Mouse (Mus musculus) heart, embryonic 16.5 days (tissue): ENCODE measurements at regions not wholly inside any gene's neighbourhood (a gene's known extent, or its start where the extent isn't known, plus 50 kb on each side); places are given as distances from the start of the nearest gene placed in this dataset.

Experiments
- ATAC-seq: fragments of 200-750 bp; cut with Nextera tagmentation; replicated peaks from 2 replicates; pipeline ENCODE4 v1.8.0; 2017; ENCODE audit warnings: moderate number of reproducible peaks; ENCODE audit not compliant: insufficient read depth, low FRiP score; ENCODE audit errors: extremely low read depth
- H3K27ac ChIP-seq: fragments of 300-500 bp; sonication (generic); 2 replicates; pipeline ENCODE4 v1.5.1; 2014; ENCODE audit warnings: mild to moderate bottlenecking, low read length, control low read depth, moderate library complexity
- H3K27me3 ChIP-seq: fragments of 300-500 bp; sonication (generic); 2 replicates; pipeline ENCODE4 v1.6.1; 2014; ENCODE audit warnings: low read length, mixed read lengths; ENCODE audit not compliant: control insufficient read depth, insufficient read depth
- H3K36me3 ChIP-seq: fragments of 300-500 bp; sonication (generic); 2 replicates; pipeline ENCODE4 v1.6.1; 2014; ENCODE audit not compliant: control insufficient read depth, insufficient read depth
- H3K4me1 ChIP-seq: fragments of 300-500 bp; sonication (generic); 2 replicates; pipeline ENCODE4 v1.6.1; 2014; ENCODE audit warnings: low read length, mixed read lengths; ENCODE audit not compliant: control insufficient read depth, insufficient read depth
- H3K4me2 ChIP-seq: fragments of 300-500 bp; sonication (generic); 2 replicates; pipeline ENCODE4 v1.6.1; 2014; ENCODE audit warnings: low read depth, mild to moderate bottlenecking, control low read depth, low read length
- H3K4me3 ChIP-seq: fragments of 300-500 bp; sonication (generic); 2 replicates; pipeline ENCODE4 v1.5.1; 2014; ENCODE audit warnings: mild to moderate bottlenecking, control low read depth, low read length
- H3K9ac ChIP-seq: fragments of 300-500 bp; sonication (generic); 2 replicates; pipeline ENCODE4 v1.6.1; 2014; ENCODE audit warnings: low read length, control low read depth
- H3K9me3 ChIP-seq: fragments of 300-500 bp; sonication (generic); replicated peaks from 2 replicates; pipeline ENCODE4 v1.6.1; 2016; ENCODE audit warnings: low read length; ENCODE audit not compliant: control insufficient read depth
- WGBS: fragments of 180-500 bp; shearing (Covaris S2); extraction: QIAGEN DNeasy Blood & Tissue Kit; methylation state at CpG from one replicate; pipeline ENCODE4 v1.1.7; 2014; 5-methylcytosine and 5-hydroxymethylcytosine counted together

DNA sequence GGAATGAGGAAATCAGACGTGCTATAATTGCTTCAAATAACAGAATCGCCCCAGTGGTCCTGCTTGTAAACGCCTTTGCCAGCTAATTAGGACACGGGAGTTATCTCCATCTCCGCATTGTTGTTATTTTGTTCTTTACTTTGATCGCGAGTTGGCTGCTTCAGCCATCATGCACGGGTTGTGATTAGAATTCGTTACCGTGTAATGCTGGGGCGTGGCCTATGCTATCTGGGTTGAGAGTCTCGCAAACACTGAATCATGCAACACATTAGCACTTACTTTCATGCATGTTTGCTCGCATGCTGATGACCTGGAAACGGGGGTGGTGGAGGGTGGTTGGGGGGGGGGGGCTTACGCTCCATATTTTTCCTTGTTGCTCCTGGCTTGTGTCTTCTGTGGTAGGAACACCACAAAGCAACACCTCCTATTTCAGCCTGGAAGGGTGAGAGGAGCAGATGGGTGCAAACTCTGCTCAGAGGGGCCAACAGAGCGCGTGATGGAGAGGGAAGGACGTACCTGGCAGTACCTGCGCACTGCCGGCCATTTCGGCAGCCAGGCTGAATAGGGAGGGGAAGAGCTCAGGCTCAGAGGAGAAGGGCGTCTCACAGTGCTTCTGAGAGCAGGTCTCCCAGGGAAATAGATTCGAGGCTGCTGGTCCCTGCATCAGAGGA is 260.1 kb downstream of the Cd83 start:
- Histone ChIP-seq H3K4me3 (no peak overlapping the region), H3K4me1 (peaks cover 13% of the 10 kb centered on the region), H3K27ac (no peak overlapping the region), H3K9ac (no peak overlapping the region), H3K27me3 (no peaks in the 10 kb centered on the region), H3K4me2 (no peak overlapping the region), H3K9me3 (no peaks in the 10 kb centered on the region), H3K36me3 (no peaks in the 10 kb centered on the region)
- 84% methylated on average over 23 of the region's 23 CpGs for WGBS
- no peak for ATAC-seq

DNA sequence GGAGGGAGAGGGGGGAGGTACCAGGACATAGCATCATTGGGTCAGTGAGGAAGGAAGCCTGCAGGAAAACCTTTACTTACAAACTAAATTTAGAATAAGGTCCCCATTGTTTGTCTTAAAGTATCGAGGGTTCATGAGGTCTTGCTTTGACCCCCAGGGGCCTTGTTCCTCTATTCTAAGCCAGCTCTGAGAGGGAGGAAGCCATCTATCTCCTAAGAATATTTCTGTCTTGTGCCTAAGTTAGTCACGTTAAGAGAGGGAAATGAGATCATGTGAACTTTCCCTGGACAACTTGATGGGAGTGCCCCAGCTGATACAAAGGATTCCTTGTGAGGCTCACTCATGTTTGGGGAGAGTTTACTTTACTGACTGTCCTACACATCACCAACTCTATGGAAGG is 261.9 kb downstream of the Cd83 start:
- peak; percentile 81 for ATAC-seq
- H3K9me3 ChIP-seq: no peaks in the 10 kb centered on the region
- H3K9ac ChIP-seq: no peak overlapping the region
- no peaks in the 10 kb centered on the region for H3K36me3 ChIP-seq
- no peak overlapping the region for H3K4me2 ChIP-seq
- H3K4me1 ChIP-seq: peaks cover 12% of the 10 kb centered on the region; the same call in 1 of the 2 replicates
- H3K27me3 ChIP-seq: no peaks in the 10 kb centered on the region
- no peak overlapping the region for H3K4me3 ChIP-seq
- WGBS: 28% methylated on average over 2 of the region's 2 CpGs
- peak overlapping the region; percentile 62 for H3K27ac ChIP-seq

DNA sequence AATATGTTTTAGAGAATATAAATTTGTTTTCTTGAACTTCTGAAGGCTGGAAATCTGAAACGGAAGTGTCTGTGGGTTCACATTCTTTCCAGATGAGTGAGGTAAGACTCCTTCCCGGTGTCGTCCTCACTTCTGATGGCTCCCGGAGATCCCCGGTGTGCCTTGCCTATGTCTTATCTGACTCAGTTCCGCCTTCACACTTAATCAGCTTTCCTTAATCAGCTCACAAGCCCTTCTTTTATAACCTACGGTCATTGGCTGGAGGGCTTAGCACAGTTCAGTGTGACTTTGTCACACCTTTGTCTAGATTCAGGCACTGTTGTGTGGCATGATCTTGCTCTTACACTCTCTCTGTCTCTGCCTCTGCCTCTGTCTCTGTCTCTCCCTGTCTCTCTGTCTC is 269.6 kb downstream of the Cd83 start:
- no peak overlapping the region; the same call in 1 of the 2 replicates for H3K27ac ChIP-seq
- no peaks in the 10 kb centered on the region for H3K9me3 ChIP-seq
- H3K9ac ChIP-seq: no peak overlapping the region
- H3K4me3 ChIP-seq: no peak overlapping the region
- peaks cover 35% of the 10 kb centered on the region for H3K4me1 ChIP-seq
- ATAC-seq: no peak
- no peak overlapping the region for H3K4me2 ChIP-seq
- H3K27me3 ChIP-seq: no peaks in the 10 kb centered on the region
- no peaks in the 10 kb centered on the region for H3K36me3 ChIP-seq
- 58% methylated on average over 7 of the region's 7 CpGs for WGBS

DNA sequence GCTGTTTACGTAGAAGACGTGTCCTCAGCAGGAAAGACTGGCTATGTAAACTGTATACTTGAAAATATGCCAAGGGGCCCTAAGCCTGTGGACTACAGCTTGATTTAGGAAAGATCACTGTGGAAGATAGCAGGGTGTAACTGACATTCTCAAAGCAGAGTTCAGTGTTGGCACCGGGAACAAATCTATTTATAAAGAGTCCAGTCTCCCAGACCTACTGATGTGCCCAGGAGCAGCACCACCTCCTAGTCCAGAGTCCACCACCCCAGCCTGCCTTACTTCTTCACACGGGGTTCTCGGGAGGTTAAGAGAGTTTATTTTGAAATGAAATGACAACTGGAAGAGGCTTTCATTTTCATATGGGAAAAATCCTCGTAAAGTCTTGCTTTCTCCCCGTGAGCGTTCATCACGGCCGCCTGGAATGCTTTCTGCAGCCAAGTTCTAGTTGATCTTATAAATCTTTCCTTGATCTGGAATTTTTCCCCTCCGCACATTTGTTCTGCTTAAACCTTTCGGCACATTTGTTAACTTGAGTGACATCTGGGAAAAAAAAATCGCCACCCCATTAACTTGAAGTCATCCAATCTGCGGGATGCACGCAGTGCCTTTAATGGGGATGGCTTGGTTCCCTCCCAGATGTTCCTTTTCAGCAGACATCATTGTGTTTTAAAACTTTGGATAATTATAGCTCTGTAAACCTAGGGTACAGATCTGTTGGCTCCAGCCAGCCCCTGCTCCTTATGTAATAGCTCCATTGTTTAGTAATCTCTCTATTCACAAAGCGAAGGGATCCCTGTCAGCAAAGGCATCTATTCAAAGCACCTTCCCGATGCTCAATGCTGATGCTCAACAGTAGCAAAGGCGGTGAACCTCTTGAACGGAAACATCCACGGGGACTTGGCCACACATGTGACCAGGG is 271.3 kb downstream of the Cd83 start:
- H3K36me3 ChIP-seq: no peaks in the 10 kb centered on the region
- 42% methylated on average over 20 of the region's 20 CpGs for WGBS
- peak overlapping the region; percentile 51 for H3K9ac ChIP-seq
- no peaks in the 10 kb centered on the region for H3K9me3 ChIP-seq
- peak; percentile 73 for ATAC-seq
- peak overlapping the region; percentile 48 for H3K4me2 ChIP-seq
- H3K27ac ChIP-seq: peak overlapping the region; percentile 72
- H3K4me1 ChIP-seq: peaks cover 43% of the 10 kb centered on the region
- H3K4me3 ChIP-seq: no peak overlapping the region
- H3K27me3 ChIP-seq: no peaks in the 10 kb centered on the region

DNA sequence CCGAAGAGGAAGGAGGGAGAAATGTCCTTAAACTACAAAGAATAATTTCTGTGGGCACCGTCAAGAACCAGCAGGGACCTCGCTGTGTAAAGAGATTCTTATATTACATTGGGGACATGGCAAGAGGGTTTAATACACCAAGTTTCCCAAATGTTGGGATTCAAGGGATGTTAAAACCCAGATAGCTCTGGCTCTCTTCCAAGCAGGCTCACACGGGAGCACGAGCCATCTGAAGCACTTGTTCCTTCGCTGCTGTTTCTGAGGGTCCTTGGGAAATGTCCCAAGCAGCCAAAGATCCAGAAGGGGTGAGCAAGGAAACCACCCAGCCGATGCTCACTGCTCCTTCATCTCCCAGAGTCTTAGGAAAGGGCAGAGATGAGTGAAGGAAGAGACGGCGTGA is 272.1 kb downstream of the Cd83 start:
- Histone ChIP-seq H3K4me1 (peaks cover 45% of the 10 kb centered on the region), H3K36me3 (no peaks in the 10 kb centered on the region), H3K27me3 (no peaks in the 10 kb centered on the region), H3K27ac (peak overlapping the region; percentile 37; the same call in 1 of the 2 replicates), H3K9me3 (no peaks in the 10 kb centered on the region), H3K4me2 (no peak overlapping the region), H3K4me3 (no peak overlapping the region), H3K9ac (no peak overlapping the region)
- 66% methylated on average over 9 of the region's 9 CpGs for WGBS
- no peak for ATAC-seq

DNA sequence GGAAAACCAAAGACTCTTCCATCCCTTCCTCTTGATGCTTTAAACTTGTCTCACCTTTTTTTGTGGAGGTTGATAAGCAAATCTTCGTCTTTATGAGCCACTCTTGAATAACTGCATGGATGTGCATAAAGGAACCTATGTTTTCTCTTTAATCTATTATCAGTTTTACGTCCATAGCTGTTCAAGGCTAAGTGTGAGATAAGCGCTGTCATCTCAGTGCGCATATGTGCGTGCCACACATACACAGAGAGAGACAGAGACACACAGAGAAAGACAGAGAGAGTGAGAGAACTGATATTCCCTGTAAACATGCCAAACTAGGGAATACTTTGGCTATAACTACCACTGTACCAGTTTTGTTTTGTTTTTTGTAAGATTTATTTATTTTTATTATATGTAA is 273.0 kb downstream of the Cd83 start:
- Histone ChIP-seq H3K36me3 (no peaks in the 10 kb centered on the region), H3K4me2 (no peak overlapping the region), H3K9ac (no peak overlapping the region), H3K9me3 (no peaks in the 10 kb centered on the region), H3K4me3 (no peak overlapping the region), H3K27me3 (no peaks in the 10 kb centered on the region), H3K27ac (peak overlapping the region; percentile 32), H3K4me1 (peaks cover 53% of the 10 kb centered on the region)
- WGBS: 74% methylated on average over 5 of the region's 5 CpGs
- ATAC-seq: no peak

DNA sequence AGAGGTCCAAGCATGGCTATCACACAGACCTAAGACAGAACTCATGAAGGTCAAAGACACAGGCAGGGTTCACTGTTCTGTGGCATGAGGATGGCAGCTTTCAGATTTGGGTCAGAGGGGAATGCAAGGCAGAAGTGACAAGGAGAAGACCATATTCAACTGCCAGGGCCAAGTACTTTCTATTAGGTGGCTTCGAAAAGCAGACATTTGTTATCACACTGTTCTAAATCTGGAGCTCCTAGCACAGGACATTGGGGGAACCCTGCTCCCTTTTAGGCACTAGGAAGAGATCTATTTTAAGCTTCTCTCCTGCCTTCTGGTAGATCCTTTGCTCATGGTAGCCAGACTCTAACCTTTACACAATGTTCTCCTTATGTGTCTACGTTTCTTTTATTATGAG is 273.7 kb downstream of the Cd83 start:
- no peaks in the 10 kb centered on the region for H3K9me3 ChIP-seq
- no peak overlapping the region for H3K4me3 ChIP-seq
- peak; percentile 46 for ATAC-seq
- no peaks in the 10 kb centered on the region for H3K36me3 ChIP-seq
- H3K27ac ChIP-seq: peak overlapping the region; percentile 91
- H3K9ac ChIP-seq: no peak overlapping the region
- no peaks in the 10 kb centered on the region for H3K27me3 ChIP-seq
- no peak overlapping the region for H3K4me2 ChIP-seq
- H3K4me1 ChIP-seq: peaks cover 58% of the 10 kb centered on the region
- 48% methylated on average over 2 of the region's 2 CpGs for WGBS

DNA sequence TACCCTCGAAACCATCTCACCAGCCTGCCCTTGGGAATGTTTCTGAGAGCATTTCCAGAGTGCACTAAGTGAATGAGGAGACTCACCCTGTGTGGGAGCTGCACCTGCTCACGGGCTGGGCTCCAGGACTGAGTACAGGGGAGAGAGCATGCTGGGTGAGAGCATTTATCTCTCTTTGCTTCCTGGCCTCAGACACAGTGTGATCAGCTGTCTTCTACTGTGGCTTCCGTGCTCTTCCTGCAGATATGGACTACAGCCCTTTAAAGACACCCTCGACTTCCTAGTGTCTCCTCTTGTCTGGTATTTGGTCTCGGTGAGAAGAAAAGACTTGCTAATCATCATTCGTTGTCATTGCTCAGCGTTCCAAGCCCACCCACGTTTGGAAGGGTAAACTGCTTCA is 274.9 kb downstream of the Cd83 start:
- no peak overlapping the region for H3K4me3 ChIP-seq
- peak; percentile 55; the same call in 1 of the 2 replicates for ATAC-seq
- peak overlapping the region; percentile 91 for H3K27ac ChIP-seq
- H3K4me2 ChIP-seq: no peak overlapping the region
- 26% methylated on average over 8 of the region's 8 CpGs for WGBS
- H3K9me3 ChIP-seq: no peaks in the 10 kb centered on the region
- peaks cover 68% of the 10 kb centered on the region for H3K4me1 ChIP-seq
- H3K27me3 ChIP-seq: no peaks in the 10 kb centered on the region
- no peaks in the 10 kb centered on the region for H3K36me3 ChIP-seq
- no peak overlapping the region for H3K9ac ChIP-seq

DNA sequence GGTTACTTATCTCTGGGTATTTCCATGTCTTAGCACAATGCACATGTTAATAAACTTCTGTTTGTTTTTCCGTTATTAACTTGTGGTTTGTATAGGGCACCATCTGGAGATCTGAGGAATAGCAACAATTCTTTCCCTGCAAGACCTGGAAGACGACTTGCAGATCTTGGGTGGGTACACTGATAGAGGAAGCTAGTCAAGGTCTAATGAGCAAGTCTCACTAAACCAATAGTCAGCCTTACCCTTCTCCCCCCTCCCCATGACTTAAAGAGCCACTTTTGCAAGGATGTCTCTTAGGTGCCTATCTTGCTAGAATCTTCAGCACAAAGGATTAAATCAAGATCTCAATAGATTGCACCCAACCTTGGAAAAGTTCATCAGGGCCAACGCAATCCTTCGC is 276.7 kb downstream of the Cd83 start:
- H3K4me1 ChIP-seq: peaks cover 70% of the 10 kb centered on the region

More for the DNA sequence above, 276.7 kb downstream of the Cd83 start:
- no peaks in the 10 kb centered on the region for H3K27me3 ChIP-seq
- H3K9ac ChIP-seq: no peak overlapping the region
- no peak overlapping the region for H3K27ac ChIP-seq
- WGBS: 87% methylated on average over 4 of the region's 4 CpGs
- no peak for ATAC-seq
- no peak overlapping the region for H3K4me3 ChIP-seq
- H3K9me3 ChIP-seq: no peaks in the 10 kb centered on the region
- H3K36me3 ChIP-seq: no peaks in the 10 kb centered on the region
- H3K4me2 ChIP-seq: no peak overlapping the region
